Mouse (Mus musculus): ENCODE data around the gene Prph2.

Prph2 gene

DNA sequence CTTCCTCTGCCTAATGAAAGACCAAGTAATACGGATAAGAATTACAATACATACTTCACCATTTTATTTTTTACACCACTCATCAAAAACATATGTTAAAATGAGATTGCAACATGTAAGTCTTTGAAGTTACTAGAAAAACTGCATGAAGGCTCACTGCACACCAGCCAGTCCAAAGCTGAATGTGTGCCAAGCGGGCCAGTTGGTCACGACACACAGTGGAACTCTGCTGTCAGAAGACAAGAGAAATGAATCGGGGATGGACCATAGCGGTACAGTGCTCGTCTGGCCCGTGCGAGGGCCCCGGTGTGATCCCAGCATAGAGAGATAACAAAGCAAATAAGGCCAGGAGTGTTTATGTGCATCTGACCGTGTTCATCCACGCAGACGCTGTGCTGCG is 52.9 kb downstream of the Prph2 start:
- in situ Hi-C loops (cut with MboI, MseI), result loop anchor here (25.0 kb wide), 1 partner anchor 726 kb away; the partner anchor contains the start of genes Polr1c and Yipf3

DNA sequence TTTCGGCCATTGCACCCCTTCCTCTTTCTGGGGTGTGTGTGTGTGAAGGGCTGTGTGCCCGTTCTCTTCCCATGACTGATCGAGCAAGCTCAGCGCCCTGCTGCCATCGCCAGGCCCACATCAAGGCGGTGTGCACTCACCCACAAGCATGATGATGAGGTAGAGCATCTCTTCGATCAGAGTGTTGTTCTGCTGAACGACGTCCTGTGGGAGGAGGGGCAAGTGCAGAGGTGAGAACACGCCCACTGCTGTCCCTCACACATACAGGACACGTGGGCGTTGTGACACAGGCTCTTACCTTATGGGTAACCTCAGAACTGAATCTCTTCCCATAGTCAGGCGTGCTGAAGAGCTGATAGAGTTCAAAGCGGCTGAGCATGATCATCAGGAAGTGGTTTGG is 56.6 kb downstream of the Prph2 start:
- in situ Hi-C loops (cut with MboI, MseI), result loop anchor here (25.0 kb wide), 1 partner anchor 730 kb away; the partner anchor contains the start of genes Polr1c and Yipf3

DNA sequence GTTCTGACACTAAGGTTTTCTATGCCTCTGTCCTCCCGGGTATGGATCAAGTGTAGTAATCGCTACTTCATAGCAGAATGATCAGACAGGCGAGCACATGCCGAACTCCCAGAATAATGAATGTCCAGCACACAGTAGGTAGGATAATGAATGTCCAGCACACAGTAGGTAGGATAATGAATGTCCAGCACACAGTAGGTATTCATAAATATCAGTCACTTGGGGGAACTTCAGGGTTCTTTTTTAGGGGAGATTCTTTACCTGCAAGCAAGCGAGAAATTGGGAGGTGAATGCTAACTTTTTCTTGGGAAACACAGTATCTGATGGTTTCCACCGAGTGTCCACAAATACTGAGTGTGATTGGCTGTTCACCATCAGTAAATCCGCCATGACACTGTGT is 62.3 kb downstream of the Prph2 start:
- in situ Hi-C loops (cut with MboI, MseI), result loop anchor here (5.0 to 25.0 kb wide), 2 partner anchors 65 to 735 kb away; partner anchors contain the start of genes Polr1c and Yipf3
